Mouse (Mus musculus) embryo, embryonic 10.5 days (tissue): Measurements from ENCODE around the gene Limk2.

ENCODE experiments used
- DNase-seq: peaks from one replicate; pipeline ENCODE4 v3.0.0-alpha.2; 2015; ENCODE audit warnings: low spot score

Gene Limk2

DNA sequence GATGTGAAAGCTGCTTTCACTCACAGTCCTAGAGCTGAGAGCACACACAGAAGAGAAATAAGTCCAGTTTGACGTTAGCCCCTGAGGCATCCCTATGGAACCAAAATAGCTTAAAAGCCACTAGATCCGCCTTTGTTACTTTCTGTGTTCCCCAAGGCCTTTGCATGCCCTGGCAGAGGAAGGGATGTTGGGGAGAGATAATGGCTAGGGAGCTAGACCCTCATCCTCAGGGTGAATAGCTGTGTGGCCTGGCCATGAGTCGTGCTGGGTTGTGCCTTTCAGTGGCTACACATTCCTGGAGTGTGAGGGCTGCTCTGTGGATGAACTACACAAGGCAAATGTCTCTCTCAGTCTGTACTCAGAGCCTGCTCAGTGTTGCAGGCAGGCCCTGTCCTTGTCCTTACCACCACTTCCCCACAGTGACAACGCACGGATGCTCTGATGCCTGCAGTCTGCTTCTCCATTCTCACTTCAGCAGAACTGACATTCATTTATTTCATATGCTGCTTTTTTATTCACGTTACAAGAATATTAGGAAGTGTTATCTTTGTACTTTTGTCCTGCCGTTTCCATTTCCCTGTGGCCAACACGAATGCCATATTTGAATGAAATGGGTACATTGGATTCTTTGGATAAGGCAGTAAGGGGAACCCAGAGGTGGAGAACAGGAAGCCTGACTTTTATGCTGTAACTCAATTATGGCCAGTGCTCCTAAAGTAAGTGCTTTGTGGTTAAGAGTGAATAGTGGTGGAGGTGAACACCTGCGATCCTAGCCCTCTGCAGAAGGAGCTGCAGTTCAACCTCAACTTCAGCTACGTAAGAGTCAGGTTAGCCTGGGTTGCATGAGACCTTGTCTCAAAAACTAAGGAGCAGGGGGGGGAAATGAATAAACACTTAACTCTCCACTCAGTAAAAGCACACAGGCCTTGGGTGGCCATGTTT is 110.8 kb downstream of the Limk2 start:
- no peak for DNase-seq

GRCm38 (mm10) chr11:3296056-3296455 is 112.9 kb downstream of the Limk2 start:
- DNase-seq = no peak

DNA sequence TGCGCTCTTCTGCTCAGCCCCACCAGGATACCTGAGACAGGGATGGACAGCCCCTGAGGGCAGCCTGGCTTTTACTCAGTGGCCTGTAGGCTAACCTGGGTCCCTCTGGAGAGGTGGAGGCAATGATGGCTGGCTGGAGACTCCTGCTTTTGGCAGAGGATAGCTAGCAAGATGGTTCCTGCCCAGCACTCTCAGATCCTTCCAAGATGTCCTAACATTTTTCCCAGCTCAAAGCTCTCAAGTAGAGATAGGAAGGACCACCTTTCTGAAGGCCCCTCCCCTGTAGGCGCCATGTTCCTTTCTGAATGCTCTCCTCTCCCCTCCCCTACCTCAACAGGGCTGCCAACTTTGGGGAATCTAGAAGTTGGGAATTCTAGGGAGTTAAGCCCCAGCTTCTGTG is 114.3 kb downstream of the Limk2 start:
- DNase-seq = no peak
